Mouse (Mus musculus) liver, embryonic 13.5 days (tissue): ENCODE data around the gene Scgb1b15. TPM values are rescaled to one million over a fixed set of nuclear protein-coding genes. Genes with fewer than 3 reads are reported as not detected.
"Not testable (repeated sequence)": the region's sequence is repeated elsewhere in the genome, so short reads cannot be mapped to it uniquely, and the experiment has no call there.

Source experiments
- ATAC-seq: fragments of 200-750 bp; cut with Nextera tagmentation; 2 replicates; pipeline ENCODE4 v1.8.0; 2017; ENCODE audit warnings: low read depth, mild to moderate bottlenecking, moderate number of reproducible peaks, moderate library complexity
- DNase-seq: peaks from one replicate; pipeline ENCODE4 v3.0.0; 2022
- H3K27ac ChIP-seq: fragments of 300-500 bp; sonication (generic); 2 replicates; pipeline ENCODE4 v1.5.1; 2015; ENCODE audit warnings: moderate library complexity, mild to moderate bottlenecking, inconsistent platforms
- H3K27me3 ChIP-seq: fragments of 300-500 bp; sonication (generic); 2 replicates; pipeline ENCODE4 v1.6.1; 2015; ENCODE audit warnings: mild to moderate bottlenecking, inconsistent platforms
- H3K36me3 ChIP-seq: fragments of 300-500 bp; sonication (generic); 2 replicates; pipeline ENCODE4 v1.6.1; 2015; ENCODE audit warnings: mild to moderate bottlenecking, inconsistent platforms
- H3K4me1 ChIP-seq: fragments of 300-500 bp; sonication (generic); replicated peaks from 2 replicates; pipeline ENCODE4 v1.6.1; 2015; ENCODE audit warnings: inconsistent platforms
- H3K4me2 ChIP-seq: fragments of 300-500 bp; sonication (generic); 2 replicates; pipeline ENCODE4 v1.6.1; 2015; ENCODE audit warnings: inconsistent platforms, mild to moderate bottlenecking, moderate library complexity
- H3K4me3 ChIP-seq: fragments of 300-500 bp; sonication (generic); replicated peaks from 2 replicates; pipeline ENCODE4 v1.5.1; 2015; ENCODE audit warnings: mild to moderate bottlenecking, inconsistent platforms
- H3K9ac ChIP-seq: fragments of 300-500 bp; sonication (generic); 2 replicates; pipeline ENCODE4 v1.6.1; 2015; ENCODE audit warnings: mild to moderate bottlenecking, inconsistent platforms
- H3K9me3 ChIP-seq: fragments of 300-500 bp; sonication (generic); replicated peaks from 2 replicates; pipeline ENCODE4 v1.6.1; 2016; ENCODE audit warnings: inconsistent platforms
- polyA plus RNA-seq: library from polyadenylated mRNA; unstranded; fragments of >200 nt; fragmentation: Nextera tagmentation; extraction: Ambion mirVana; gene quantifications from 2 replicates; pipeline ENCODE4 v1.2.1, GENCODE M21; 2015

The Scgb1b15 gene
- polyA plus RNA-seq: not detected in 2 replicates

- H3K27ac ChIP-seq, H3K36me3 ChIP-seq, H3K9ac ChIP-seq, H3K9me3 ChIP-seq, DNase-seq, H3K4me2 ChIP-seq, ATAC-seq, H3K4me1 ChIP-seq, H3K4me3 ChIP-seq, H3K27me3 ChIP-seq: not testable (repeated sequence)
These were observed at the start of gene Scgb1b15 for GRCm38 (mm10) chr7:32836254-32836653. Scgb1b15 (plus strand) TSS chr7:32836554.

DNA sequence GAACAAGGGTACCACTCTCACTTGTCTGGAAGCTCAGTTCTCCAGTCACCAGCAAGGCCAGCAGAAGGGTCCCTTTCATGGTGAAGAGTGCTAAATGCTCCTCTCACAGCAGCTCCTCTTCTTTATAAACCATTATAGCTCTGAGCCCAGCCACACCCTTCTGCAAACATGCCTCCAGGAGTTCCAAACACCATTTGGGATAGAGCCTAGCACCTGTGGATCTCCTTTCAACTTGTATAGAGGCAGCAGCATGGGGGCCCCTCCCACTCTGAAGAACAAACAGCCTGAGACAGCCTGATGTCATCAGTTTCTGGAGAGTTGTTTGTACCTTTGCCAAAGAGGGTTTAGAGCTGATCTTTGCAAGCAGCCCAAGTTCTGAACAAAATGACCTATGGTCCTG is 6.8 kb upstream of the Scgb1b15 start, which contains the start of gene Scgb2b15:
TSS of gene Scgb2b15 (minus strand) at position 101 of the 400 bp plus-strand sequence.
- not testable (repeated sequence) for H3K9ac ChIP-seq, DNase-seq, H3K9me3 ChIP-seq, H3K4me2 ChIP-seq, H3K27ac ChIP-seq, H3K27me3 ChIP-seq, H3K4me3 ChIP-seq, H3K36me3 ChIP-seq, ATAC-seq, H3K4me1 ChIP-seq

Other genes with a start within 250 kb of the Scgb1b15 start
- not detected in 2 replicates for gene Scgb2b15, start 6.9 kb upstream of the Scgb1b15 start, polyA plus RNA-seq
- not detected in 2 replicates for gene Scgb2b17, start 220.0 kb downstream of the Scgb1b15 start, polyA plus RNA-seq
- not detected in 2 replicates for gene Scgb1b17, start 226.9 kb downstream of the Scgb1b15 start, polyA plus RNA-seq